Comparison of ENCODE assay signal across 1 mouse cellular context in genomic region chr11:95777323-95778297, GRCm38 (mm10).
TF ChIP-seq lines count a peak whose summit lies in the region.

No protein-coding gene starts in this region.

TF ChIP-seq in MEL, 35 proteins besides CTCF, POLR2A, EP300 and RAD21 (continued from another document):
- TF ChIP-seq TBP (IDR thresholded peaks at IDR 0.05; ENCODE audit: low read depth, low read length) (peak; percentile 87), MAZ (IDR thresholded peaks at IDR 0.05; ENCODE audit: low read depth, low read length) (peak; percentile 61; the same call in 1 of the 2 replicates), MEF2A (IDR thresholded peaks at IDR 0.05; ENCODE audit: extremely low read depth, insufficient replicate concordance, low read depth, low read length, poor library complexity, severe bottlenecking) (no peak), GATA1 (IDR thresholded peaks at IDR 0.05; ENCODE audit: low read depth, low read length) (peak; percentile 59), KAT2A (conservative IDR thresholded peaks at IDR 0.05; ENCODE audit: low read depth, low read length) (peak; percentile 52), UBTF (IDR thresholded peaks at IDR 0.05; ENCODE audit: borderline replicate concordance, insufficient read depth, low read depth, low read length) (no peak), NRF1 (IDR thresholded peaks at IDR 0.05; ENCODE audit: insufficient read depth, low read depth, low read length, poor library complexity, severe bottlenecking) (peak; percentile 29; the same call in 1 of the 2 replicates), ELF1 (IDR thresholded peaks at IDR 0.05; ENCODE audit: low read depth, low read length) (0 out of 2 replicates have a peak, but pooled peaks have one; percentile 32), GABPA (IDR thresholded peaks at IDR 0.05; ENCODE audit: low read depth, low read length) (peak; percentile 90), MYC (IDR thresholded peaks at IDR 0.05; ENCODE audit: low read depth, low read length) (peak; percentile 83), RCOR1 (IDR thresholded peaks at IDR 0.05; ENCODE audit: low read depth, low read length) (peak; percentile 46; the same call in 1 of the 2 replicates), ETS1 (IDR thresholded peaks at IDR 0.05; ENCODE audit: low read depth, low read length) (peak; percentile 89), USF1 (IDR thresholded peaks at IDR 0.05; ENCODE audit: low read depth, low read length) (peak; percentile 89), MAX (IDR thresholded peaks at IDR 0.05; ENCODE audit: low read length) (peak; percentile 90), POLR2AphosphoS2 (IDR thresholded peaks at IDR 0.05; ENCODE audit: low read length) (peak; percentile 74), NELFE (IDR thresholded peaks at IDR 0.05; ENCODE audit: low read depth, low read length) (peak; percentile 61), CHD1 (IDR thresholded peaks at IDR 0.05; ENCODE audit: low read depth, low read length) (peak; percentile 82; the same call in 1 of the 2 replicates), MAFK (IDR thresholded peaks at IDR 0.05; ENCODE audit: borderline replicate concordance, low read depth, low read length) (peak; percentile 75; the same call in 1 of the 2 replicates), TAL1 (IDR thresholded peaks at IDR 0.05; ENCODE audit: low read length) (peak; percentile 40; the same call in 1 of the 2 replicates), ZKSCAN1 (IDR thresholded peaks at IDR 0.05; ENCODE audit: low read depth, low read length) (0 out of 2 replicates have a peak, but pooled peaks have one; percentile 48), POLR2AphosphoS5 (IDR thresholded peaks at IDR 0.05; ENCODE audit: borderline replicate concordance, low read depth, low read length) (no peak), MXI1 (IDR thresholded peaks at IDR 0.05; ENCODE audit: low read depth, low read length) (peak; percentile 84), SMC3 (IDR thresholded peaks at IDR 0.05; ENCODE audit: low read depth, low read length) (peak; percentile 17; the same call in 1 of the 2 replicates), ZMIZ1 (IDR thresholded peaks at IDR 0.05; ENCODE audit: low read depth, low read length) (0 out of 2 replicates have a peak, but pooled peaks have one; percentile 39), USF2 (IDR thresholded peaks at IDR 0.05; ENCODE audit: borderline replicate concordance in 1 of 2, insufficient read depth in 1 of 2, low read depth in 1 of 2, low read length in 2 of 2) (0 out of 4 replicates have a peak, but pooled peaks of 1 of the 2 experiments have one; percentile 47), E2F4 (IDR thresholded peaks at IDR 0.05; ENCODE audit: borderline replicate concordance, low read depth, low read length) (peak; percentile 71; the same call in 1 of the 2 replicates)
